Mouse (Mus musculus) lung, embryonic 14.5 days (tissue): Measurements from ENCODE around the gene Ddx25. TPM values are rescaled to one million over a fixed set of nuclear protein-coding genes. Genes with fewer than 3 reads are reported as not detected.

Experiments
- ATAC-seq: fragments of 200-750 bp; cut with Nextera tagmentation; 2 replicates; pipeline ENCODE4 v1.8.0; 2017; ENCODE audit warnings: mild to moderate bottlenecking, moderate TSS enrichment, moderate library complexity; ENCODE audit not compliant: insufficient read depth
- DNase-seq: peaks from one replicate; pipeline ENCODE4 v3.0.0-alpha.2; 2015
- H3K27ac ChIP-seq: fragments of 300-500 bp; sonication (generic); 2 replicates; pipeline ENCODE4 v1.5.1; 2014; ENCODE audit warnings: low read depth, mild to moderate bottlenecking, moderate library complexity
- H3K27me3 ChIP-seq: fragments of 300-500 bp; sonication (generic); 2 replicates; pipeline ENCODE4 v1.6.1; 2014; ENCODE audit warnings: low read length, control low read depth; ENCODE audit not compliant: insufficient read depth
- H3K36me3 ChIP-seq: fragments of 300-500 bp; sonication (generic); 2 replicates; pipeline ENCODE4 v1.6.1; 2014; ENCODE audit warnings: control low read depth; ENCODE audit not compliant: insufficient read depth
- H3K4me1 ChIP-seq: fragments of 300-500 bp; sonication (generic); 2 replicates; pipeline ENCODE4 v1.6.1; 2014; ENCODE audit warnings: antibody characterized with exemption, control low read depth; ENCODE audit not compliant: insufficient read depth
- H3K4me2 ChIP-seq: fragments of 300-500 bp; sonication (generic); 2 replicates; pipeline ENCODE4 v1.6.1; 2014; ENCODE audit warnings: mild to moderate bottlenecking
- H3K4me3 ChIP-seq: fragments of 300-500 bp; sonication (generic); 2 replicates; pipeline ENCODE4 v1.5.1; 2014; ENCODE audit warnings: low read depth, low read length
- H3K9ac ChIP-seq: fragments of 300-500 bp; sonication (generic); 2 replicates; pipeline ENCODE4 v1.6.1; 2014
- H3K9me3 ChIP-seq: fragments of 300-500 bp; sonication (generic); 2 replicates; pipeline ENCODE4 v1.6.1; 2016; ENCODE audit warnings: low read depth, low read length, control low read depth
- CTCF ChIP-seq: IDR thresholded peaks from 2 replicates; pipeline ENCODE4 v1.5.1; 2016; ENCODE audit warnings: antibody characterized with exemption, low read depth
- WGBS: fragments of 180-500 bp; shearing (Covaris S2); extraction: QIAGEN DNeasy Blood & Tissue Kit; methylation state at CpG from one replicate; pipeline ENCODE4 v1.1.7; 2014; 5-methylcytosine and 5-hydroxymethylcytosine counted together
- polyA plus RNA-seq: library from polyadenylated mRNA; unstranded; fragments of >200 nt; fragmentation: Nextera tagmentation; extraction: Ambion mirVana; gene quantifications from 2 replicates; pipeline ENCODE4 v1.2.1, GENCODE M21; 2014

The Ddx25 gene
- polyA plus RNA-seq, 1 experiment from 2014 or later, result 1.9 TPM

GRCm38 (mm10) chr9:35494937-35495336 is 63.4 kb downstream of the Ddx25 start:
- Histone ChIP-seq H3K4me2 (no peak overlapping the region), H3K4me3 (no peak overlapping the region), H3K4me1 (no peaks in the 10 kb centered on the region), H3K36me3 (peaks cover 11% of the 10 kb centered on the region; the same call in 1 of the 2 replicates), H3K9ac (no peak overlapping the region), H3K9me3 (no peaks in the 10 kb centered on the region), H3K27me3 (no peaks in the 10 kb centered on the region), H3K27ac (no peak overlapping the region)
- TF ChIP-seq CTCF, result no peak
- DNase-seq, result no peak
- no peak for ATAC-seq
- WGBS, result 46% methylated on average over 4 of the region's 4 CpGs

GRCm38 (mm10) chr9:35493733-35494092 is 64.6 kb downstream of the Ddx25 start:
- Histone ChIP-seq H3K27me3 (no peaks in the 10 kb centered on the region), H3K4me1 (no peaks in the 10 kb centered on the region), H3K9ac (no peak overlapping the region), H3K27ac (peak overlapping the region; percentile 60), H3K4me3 (no peak overlapping the region), H3K9me3 (no peaks in the 10 kb centered on the region), H3K36me3 (peaks cover 21% of the 10 kb centered on the region), H3K4me2 (0 out of 2 replicates have a peak overlapping the region, but pooled peaks have one; percentile 24)
- DNase-seq, result no peak
- 60% methylated on average over 4 of the region's 4 CpGs for WGBS
- no peak for ATAC-seq
- TF ChIP-seq CTCF, result no peak

GRCm38 (mm10) chr9:35493033-35493732 is 65.1 kb downstream of the Ddx25 start:
- ATAC-seq (peak; percentile 80), DNase-seq (peak; percentile 57)
- Histone ChIP-seq H3K4me3 (no peak overlapping the region), H3K27ac (peak overlapping the region; percentile 60), H3K4me2 (no peak overlapping the region), H3K9me3 (no peaks in the 10 kb centered on the region), H3K36me3 (peaks cover 17% of the 10 kb centered on the region), H3K27me3 (no peaks in the 10 kb centered on the region), H3K4me1 (no peaks in the 10 kb centered on the region), H3K9ac (no peak overlapping the region)
- 57% methylated on average over 7 of the region's 7 CpGs for WGBS
- TF ChIP-seq CTCF, result no peak

- WGBS, result 83% methylated on average over 11 of the region's 11 CpGs
- Histone ChIP-seq H3K27ac (no peak overlapping the region), H3K36me3 (peaks cover 24% of the 10 kb centered on the region), H3K4me3 (no peak overlapping the region), H3K4me1 (no peaks in the 10 kb centered on the region), H3K4me2 (no peak overlapping the region), H3K27me3 (no peaks in the 10 kb centered on the region), H3K9me3 (no peaks in the 10 kb centered on the region), H3K9ac (no peak overlapping the region)
- no peak for TF ChIP-seq CTCF
- DNase-seq, result no peak
- no peak for ATAC-seq
These were observed 67.0 kb downstream of the Ddx25 start for GRCm38 (mm10) chr9:35491109-35491866.

- H3K4me3 ChIP-seq, result no peak overlapping the region
- H3K4me2 ChIP-seq, result no peak overlapping the region
- H3K9me3 ChIP-seq, result no peaks in the 10 kb centered on the region
- no peak for TF ChIP-seq CTCF
- no peaks in the 10 kb centered on the region for H3K27me3 ChIP-seq
- H3K27ac ChIP-seq, result no peak overlapping the region
- H3K9ac ChIP-seq, result no peak overlapping the region
- ATAC-seq (no peak), DNase-seq (no peak)
- no peaks in the 10 kb centered on the region for H3K4me1 ChIP-seq
- 86% methylated on average over 4 of the region's 4 CpGs for WGBS
- peaks cover 34% of the 10 kb centered on the region for H3K36me3 ChIP-seq
These were observed 69.8 kb downstream of the Ddx25 start for GRCm38 (mm10) chr9:35488496-35488895.

Other genes starting within 250 kb of the Ddx25 start
- gene Cdon, start 137.4 kb downstream of the Ddx25 start, polyA plus RNA-seq, result 5.2 and 5.4 TPM in 2 replicates
- gene Gm1113, start 40.3 kb downstream of the Ddx25 start, polyA plus RNA-seq, result not detected in 2 replicates
- gene Pus3, start 67 bp upstream of the Ddx25 start, polyA plus RNA-seq, result 20.0 and 20.8 TPM in 2 replicates
- 0.42 and 0.96 TPM in 2 replicates for gene Pate2, start 11.8 kb upstream of the Ddx25 start, polyA plus RNA-seq
- 18.0 and 18.7 TPM in 2 replicates for gene Hyls1, start 11.9 kb upstream of the Ddx25 start, polyA plus RNA-seq
- not detected in 2 replicates for gene Pate4, start 53.4 kb upstream of the Ddx25 start, polyA plus RNA-seq
- gene Pate3, start 89.7 kb upstream of the Ddx25 start, polyA plus RNA-seq, result not detected in 2 replicates
- not detected in 2 replicates for gene Pate1, start 128.9 kb upstream of the Ddx25 start, polyA plus RNA-seq
- gene Gm17677, start 182.5 kb upstream of the Ddx25 start, polyA plus RNA-seq, result not detected in 2 replicates
- not detected in 2 replicates for gene Gm17727, start 219.6 kb upstream of the Ddx25 start, polyA plus RNA-seq
- gene Gm27235, start 231.6 kb upstream of the Ddx25 start, polyA plus RNA-seq, result not detected in 2 replicates
- not detected in 2 replicates for gene D730048I06Rik, start 231.6 kb upstream of the Ddx25 start, polyA plus RNA-seq